ENCODE assay signal across 8 mouse cellular contexts in genomic region chr7:111028281-111029045, GRCm38 (mm10). TPM values are rescaled to one million over a fixed set of nuclear protein-coding genes. Genes with fewer than 3 reads are reported as not detected.
DNase-seq lines count a peak whose midpoint lies in the region; ATAC-seq and TF ChIP-seq lines count a peak whose summit lies in the region.

Ctr9 (plus strand) TSS chr7:111028951.

- H3K36me3 ChIP-seq in embryonic facial prominence, embryonic 15.5 days = peaks cover 20% of the 10 kb centered on the region
- H3K36me3 ChIP-seq in kidney, embryonic 14.5 days (ENCODE audit: control insufficient read depth, insufficient read depth, low read length) = peaks cover 24% of the 10 kb centered on the region
- H3K36me3 ChIP-seq in limb, embryonic 15.5 days = peaks cover 15% of the 10 kb centered on the region; the same call in 1 of the 2 replicates

- WGBS in bone marrow, adult 2 months = 7% methylated on average over 45 of the region's 45 CpGs
- 5% methylated on average over 45 of the region's 45 CpGs for WGBS in embryonic facial prominence, embryonic 15.5 days
- 7% methylated on average over 45 of the region's 45 CpGs for WGBS in kidney, embryonic 14.5 days
- WGBS in limb, embryonic 15.5 days = 7% methylated on average over 45 of the region's 45 CpGs

- no peak for TF ChIP-seq CTCF in bone marrow, adult 2 months (IDR thresholded peaks at IDR 0.05; ENCODE audit: control insufficient read depth, insufficient read depth, low read length)

- peak within 1 kb of the TSS; percentile 71 for H3K9ac ChIP-seq in embryonic facial prominence, embryonic 15.5 days
- peak within 1 kb of the TSS; percentile 86 for H3K9ac ChIP-seq in kidney, embryonic 14.5 days (ENCODE audit: low read depth, low read length)
- H3K9ac ChIP-seq in limb, embryonic 15.5 days = peak within 1 kb of the TSS; percentile 69

- peak within 1 kb of the TSS; percentile 72 for H3K4me2 ChIP-seq in embryonic facial prominence, embryonic 15.5 days (replicated peaks)
- peak within 1 kb of the TSS; percentile 77 for H3K4me2 ChIP-seq in kidney, embryonic 14.5 days (replicated peaks; ENCODE audit: low read depth, low read length)
- H3K4me2 ChIP-seq in limb, embryonic 15.5 days = peak within 1 kb of the TSS; percentile 69

- peak; percentile 93 for DNase-seq in 416B (ENCODE audit: low read depth)
- DNase-seq in heart, adult 9 months (ENCODE audit: low spot score in 2 of 2) = peak; percentile 92 to 95
- peak; percentile 75 to 93 for DNase-seq in monocyte, adult 2 months (ENCODE audit: low read depth in 1 of 2, low spot score in 2 of 2)
- DNase-seq in spleen, postnatal 36 days (ENCODE audit: low spot score in 2 of 2) = peak; percentile 88 to 91

- H3K27ac ChIP-seq in bone marrow, adult 2 months (ENCODE audit: control insufficient read depth, insufficient read depth, low read depth, low read length, poor library complexity) = peak within 1 kb of the TSS; percentile 90
- peak within 1 kb of the TSS; percentile 92 for H3K27ac ChIP-seq in embryonic facial prominence, embryonic 15.5 days (replicated peaks)
- H3K27ac ChIP-seq in kidney, embryonic 14.5 days (ENCODE audit: low read depth, low read length) = peak within 1 kb of the TSS; percentile 95
- peak within 1 kb of the TSS; percentile 96 for H3K27ac ChIP-seq in limb, embryonic 15.5 days

- no peaks in the 10 kb centered on the region for H3K27me3 ChIP-seq in embryonic facial prominence, embryonic 15.5 days
- no peaks in the 10 kb centered on the region for H3K27me3 ChIP-seq in kidney, embryonic 14.5 days (ENCODE audit: control insufficient read depth, insufficient read depth, low read length)
- H3K27me3 ChIP-seq in limb, embryonic 15.5 days = no peaks in the 10 kb centered on the region

- peak within 1 kb of the TSS; percentile 80 for H3K4me3 ChIP-seq in bone marrow, adult 2 months (replicated peaks; ENCODE audit: control insufficient read depth, low read depth, low read length)
- H3K4me3 ChIP-seq in embryonic facial prominence, embryonic 15.5 days (replicated peaks) = peak within 1 kb of the TSS; percentile 93
- H3K4me3 ChIP-seq in kidney, embryonic 14.5 days (ENCODE audit: low read length) = peak within 1 kb of the TSS; percentile 89
- H3K4me3 ChIP-seq in limb, embryonic 15.5 days = peak within 1 kb of the TSS; percentile 91

- H3K9me3 ChIP-seq in embryonic facial prominence, embryonic 15.5 days (replicated peaks) = no peaks in the 10 kb centered on the region
- H3K9me3 ChIP-seq in kidney, embryonic 14.5 days (ENCODE audit: control insufficient read depth, low read length) = no peaks in the 10 kb centered on the region
- no peaks in the 10 kb centered on the region for H3K9me3 ChIP-seq in limb, embryonic 15.5 days

- TF ChIP-seq POLR2A in bone marrow, adult 2 months (IDR thresholded peaks at IDR 0.05; ENCODE audit: borderline replicate concordance, control insufficient read depth, low read depth, low read length) = peak; percentile 78; the same call in 1 of the 2 replicates

- peak; percentile 94 for ATAC-seq in embryonic facial prominence, embryonic 15.5 days (ENCODE audit: insufficient number of reproducible peaks, low FRiP score, low TSS enrichment, low read depth)
- peak; percentile 96 for ATAC-seq in kidney, embryonic 14.5 days (ENCODE audit: low FRiP score, low TSS enrichment)
- ATAC-seq in limb, embryonic 15.5 days (ENCODE audit: insufficient number of reproducible peaks, low FRiP score, low TSS enrichment, low read depth) = peak; percentile 93

- H3K4me1 ChIP-seq in bone marrow, adult 2 months (ENCODE audit: control insufficient read depth, insufficient read depth, low read length) = no peaks in the 10 kb centered on the region; the same call in 1 of the 2 replicates
- peaks cover 13% of the 10 kb centered on the region for H3K4me1 ChIP-seq in embryonic facial prominence, embryonic 15.5 days
- peaks cover 6% of the 10 kb centered on the region; the same call in 1 of the 2 replicates for H3K4me1 ChIP-seq in kidney, embryonic 14.5 days (ENCODE audit: control insufficient read depth, insufficient read depth, low read length)
- peaks cover 9% of the 10 kb centered on the region for H3K4me1 ChIP-seq in limb, embryonic 15.5 days

RNA-seq across cellular contexts. Expression of gene Ctr9, which starts in this region (rescaled TPM):
- polyA plus RNA-seq in bone marrow, adult 2 months (2011; ENCODE audit: insufficient read depth, insufficient read length, low replicate concordance, missing spikeins) = 12.1 and 21.2 TPM in 2 replicates
- polyA plus RNA-seq in embryonic facial prominence, embryonic 15.5 days (2015; fragmentation: Nextera tagmentation; extraction: Ambion mirVana) = 62.9 and 65.0 TPM in 2 replicates
- 37.9 and 75.7 TPM in 2 replicates for polyA plus RNA-seq in kidney, embryonic 14.5 days (2014; fragmentation: Nextera tagmentation; extraction: Ambion mirVana)
- 62.1 and 62.7 TPM in 2 replicates for polyA plus RNA-seq in limb, embryonic 15.5 days (2015; fragmentation: Nextera tagmentation; extraction: Ambion mirVana)

Comparison
In these comparisons a context has a peak if more than half of its experiments do, and no peak if none do; other contexts are left out.
1. Peak in every context shown above with its lines: DNase-seq, ATAC-seq, H3K4me3 ChIP-seq and H3K27ac ChIP-seq.